Mouse (Mus musculus) gonadal fat pad, adult 2 months (tissue): ENCODE results near the gene Tmem121. TPM values are rescaled to one million over a fixed set of nuclear protein-coding genes. Genes with fewer than 3 reads are reported as not detected.
"Not testable (repeated sequence)": the region's sequence is repeated elsewhere in the genome, so short reads cannot be mapped to it uniquely, and the experiment has no call there.

Experiments used
- DNase-seq: peaks from one replicate; pipeline ENCODE4 v3.0.0-alpha.2; 2012; ENCODE audit warnings: low read depth
- polyA plus RNA-seq: library from polyadenylated mRNA; depleted of rRNA; stranded (reverse); fragments of >200 nt; gene quantifications from 2 replicates; pipeline ENCODE4 v1.2.3, GENCODE M21; 2012

The Tmem121 gene
- polyA plus RNA-seq, 1 experiment, result 0.89 TPM

GRCm38 (mm10) chr12:113187584-113188295 lies 2.0 kb downstream of the Tmem121 start:
- no peak for DNase-seq

GRCm38 (mm10) chr12:113188349-113189055 lies 2.8 kb downstream of the Tmem121 start:
- no peak for DNase-seq

DNA sequence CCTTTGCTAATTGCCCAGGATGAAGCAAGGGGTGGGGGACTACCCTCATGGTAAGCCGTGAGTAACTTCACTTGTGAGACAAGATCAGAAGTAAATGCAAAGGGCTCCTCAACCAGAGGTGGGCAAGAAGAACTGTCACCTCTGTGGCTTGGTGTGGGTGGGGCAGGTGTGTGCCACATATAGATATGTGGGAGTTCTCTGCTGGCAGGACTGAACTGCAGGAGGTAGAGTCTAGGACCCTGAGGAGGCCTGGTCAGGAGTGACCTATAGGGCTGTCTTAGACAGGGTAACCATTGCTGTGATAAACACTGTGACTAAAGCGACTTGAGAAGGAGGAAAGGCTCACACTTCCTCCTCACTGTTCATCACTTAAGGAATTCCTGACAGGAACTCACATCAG lies 7.7 kb downstream of the Tmem121 start:
- no peak for DNase-seq

GRCm38 (mm10) chr12:113199132-113199531 lies 13.4 kb downstream of the Tmem121 start:
- DNase-seq, result not testable (repeated sequence)

- no peak for DNase-seq
Measured at GRCm38 (mm10) chr12:113201301-113201700, 15.6 kb downstream of the Tmem121 start.

GRCm38 (mm10) chr12:113202008-113202407 lies 16.3 kb downstream of the Tmem121 start:
- DNase-seq, result no peak

DNA sequence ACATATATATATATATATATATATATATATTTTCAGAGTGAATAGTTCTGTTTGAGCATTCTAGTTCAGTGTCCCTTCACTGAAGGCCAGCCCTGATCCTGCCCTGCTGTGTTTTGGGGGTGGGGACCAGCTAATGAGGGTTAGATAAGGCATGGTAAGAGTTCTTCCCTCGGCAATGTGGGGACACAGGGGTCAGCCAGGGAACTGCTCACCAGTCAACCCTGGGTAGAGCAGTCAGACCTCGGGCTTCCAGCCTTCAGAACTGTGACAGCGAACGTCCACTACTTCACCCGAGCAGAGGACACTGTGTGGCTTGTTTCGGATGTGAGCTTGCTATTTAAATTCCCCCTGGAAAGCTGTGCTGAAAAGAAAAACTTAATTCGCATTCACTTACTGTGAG lies 17.8 kb downstream of the Tmem121 start:
- no peak for DNase-seq

GRCm38 (mm10) chr12:113205251-113205942 lies 19.7 kb downstream of the Tmem121 start:
- DNase-seq, result no peak

GRCm38 (mm10) chr12:113207737-113208136 lies 22.0 kb downstream of the Tmem121 start:
- DNase-seq, result no peak

DNA sequence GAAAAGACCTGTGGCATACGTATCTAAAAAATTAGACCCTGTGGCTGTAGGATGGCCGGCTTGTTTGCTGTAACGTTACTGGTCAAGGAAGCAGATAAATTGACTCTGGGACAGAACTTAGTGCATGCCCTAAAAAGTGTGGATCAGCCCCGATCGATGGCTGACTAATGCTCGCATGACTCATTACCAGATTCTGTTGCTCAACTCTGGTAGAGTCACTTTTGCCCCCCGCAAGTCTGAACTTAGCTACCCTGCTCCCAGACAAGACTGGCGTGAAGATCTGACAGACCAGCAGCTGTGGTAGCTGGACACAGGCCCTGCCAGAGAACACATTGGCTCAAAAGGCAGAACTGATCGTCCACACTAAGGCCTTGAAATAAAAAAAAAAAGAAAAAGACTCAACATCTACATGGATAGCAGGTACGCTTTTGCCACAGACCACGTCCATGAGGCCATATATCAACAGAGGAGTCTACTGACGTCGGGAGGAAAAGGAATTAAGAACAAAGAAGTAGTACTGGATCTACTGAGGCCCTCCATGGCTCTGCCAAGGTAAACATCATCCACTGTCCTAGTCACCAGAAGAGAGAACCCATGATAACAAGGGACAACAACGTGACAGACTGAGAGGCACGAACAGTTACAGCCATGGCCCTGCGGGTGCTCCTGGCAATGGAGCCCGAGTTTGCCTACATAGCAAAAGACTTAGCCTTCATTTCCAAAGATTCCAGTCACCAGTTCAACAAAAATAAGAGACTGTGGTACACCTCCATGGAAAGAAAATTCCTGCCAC lies 25.1 kb downstream of the Tmem121 start:
- no peak for DNase-seq

- DNase-seq, result no peak
Measured at GRCm38 (mm10) chr12:113211772-113212171, 26.0 kb downstream of the Tmem121 start.

DNA sequence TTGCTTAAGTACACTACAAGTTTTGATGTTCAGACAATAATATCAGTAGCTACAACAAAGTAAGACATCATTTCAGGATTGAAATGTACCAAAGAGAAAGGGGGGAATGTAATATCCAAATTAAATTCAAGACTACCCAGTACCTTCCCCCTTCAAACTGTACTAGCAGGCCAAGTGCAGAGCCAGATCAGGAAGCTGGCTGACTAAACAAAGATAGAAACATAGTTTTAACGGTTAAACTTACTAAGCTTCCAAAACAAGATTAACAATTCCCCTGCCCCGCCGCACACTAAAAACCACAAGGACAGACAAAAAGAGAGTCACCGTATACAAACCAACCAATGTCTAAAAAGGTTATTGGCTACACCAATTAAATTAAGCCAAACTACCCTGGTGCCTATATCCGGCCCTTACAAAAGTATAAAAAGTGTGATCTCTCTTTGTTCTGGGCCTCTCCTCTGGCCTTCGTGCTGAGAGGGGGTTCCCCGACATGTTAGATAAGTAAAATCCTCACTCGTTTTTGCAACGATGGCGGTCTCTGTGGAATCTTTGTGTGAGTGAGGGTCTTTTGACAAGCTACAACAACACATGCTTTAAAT lies 26.7 kb downstream of the Tmem121 start:
- no peak for DNase-seq

GRCm38 (mm10) chr12:113213226-113213625 lies 27.5 kb downstream of the Tmem121 start:
- DNase-seq, result no peak

DNA sequence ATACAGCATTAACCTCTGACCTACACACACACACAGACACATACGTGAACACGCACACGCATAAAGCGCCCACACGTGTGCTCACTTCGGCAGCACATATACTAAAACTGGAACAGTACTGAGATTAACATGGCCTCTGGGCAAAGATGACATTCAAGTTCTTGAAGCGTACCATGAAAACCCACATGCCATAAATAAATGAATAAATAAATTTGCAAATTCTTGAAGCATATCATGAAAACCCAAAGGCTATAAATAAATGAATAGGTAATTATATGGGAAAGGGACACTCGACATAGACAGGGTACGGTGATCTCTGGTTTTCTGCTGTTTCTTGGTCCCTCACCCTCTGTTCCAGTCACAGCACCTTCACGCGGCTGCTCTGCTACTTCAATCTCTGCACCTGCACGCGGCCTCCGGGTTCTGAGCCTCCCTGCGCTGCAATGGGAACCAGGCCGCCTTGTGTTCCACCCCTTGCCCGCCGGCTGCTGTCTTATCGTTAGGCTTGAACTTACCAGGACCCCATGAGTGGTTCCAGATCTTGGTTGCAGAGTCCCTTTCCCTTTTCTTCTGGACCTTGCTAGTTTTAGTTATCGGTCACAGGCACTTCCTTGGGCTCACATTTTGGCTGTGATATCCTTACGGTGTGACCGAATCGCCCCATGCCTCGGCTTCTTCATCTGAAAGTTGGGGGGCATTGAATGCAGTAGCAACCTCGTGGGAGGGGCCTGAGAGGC lies 28.5 kb downstream of the Tmem121 start:
- DNase-seq, result no peak

GRCm38 (mm10) chr12:113214972-113215666 lies 29.4 kb downstream of the Tmem121 start:
- DNase-seq, result no peak

GRCm38 (mm10) chr12:113215667-113216346 lies 30.1 kb downstream of the Tmem121 start:
- no peak for DNase-seq

DNA sequence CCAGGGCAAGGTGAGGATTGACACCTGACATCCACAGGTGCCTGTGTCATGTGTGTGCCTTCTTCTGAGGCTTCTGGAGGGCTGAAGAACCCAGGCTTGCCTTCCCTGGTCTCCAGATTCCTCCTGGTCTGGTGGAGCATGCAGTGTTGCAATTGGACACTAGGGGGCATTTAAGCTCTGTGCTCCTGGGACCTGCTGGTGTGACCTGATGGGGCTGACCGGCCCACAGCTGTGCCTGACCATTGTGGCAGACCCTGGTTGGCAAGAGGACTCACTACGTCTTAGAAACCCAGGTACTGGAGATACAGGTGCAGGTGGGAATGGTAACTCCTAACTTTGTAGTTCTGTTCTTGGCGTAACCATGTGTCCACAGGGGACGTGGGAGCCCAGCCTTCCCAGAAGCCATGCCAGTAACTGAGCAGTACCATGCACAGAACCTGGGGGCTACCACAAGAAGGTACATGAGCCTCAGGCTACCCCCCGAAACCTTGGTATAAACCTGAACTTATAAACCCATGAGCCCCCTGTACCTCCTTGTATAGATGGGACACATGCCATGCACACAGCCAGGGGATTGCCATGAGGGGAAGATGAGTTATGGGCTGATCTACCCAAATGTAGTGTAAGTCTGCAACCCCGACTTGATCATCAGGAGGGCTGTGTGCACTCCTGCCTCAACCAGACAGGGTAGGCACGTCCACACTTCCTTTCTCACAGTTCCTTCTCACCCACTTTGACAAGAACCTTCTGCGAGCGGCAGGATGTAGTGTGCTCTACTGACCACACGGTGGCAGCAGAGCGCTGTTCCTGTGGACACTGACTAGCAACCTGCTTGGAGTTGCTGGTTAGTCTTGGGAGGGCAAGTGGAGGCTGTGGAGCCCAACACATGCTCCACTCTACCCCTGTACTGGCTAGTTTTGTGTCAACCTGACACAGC lies 31.8 kb downstream of the Tmem121 start:
- DNase-seq, result no peak

GRCm38 (mm10) chr12:113219867-113220266 lies 34.1 kb downstream of the Tmem121 start:
- DNase-seq, result no peak
